Mouse (Mus musculus) ES-Bruce4 (cell line): Measurements from ENCODE around the gene Skida1.

Source experiments
- CTCF ChIP-seq: IDR thresholded peaks from one replicate; pipeline ENCODE4 v1.8.1; 2011; ENCODE audit warnings: low read depth, low read length
- POLR2A ChIP-seq: IDR thresholded peaks from one replicate; pipeline ENCODE4 v1.8.1; 2011; ENCODE audit warnings: low read length; ENCODE audit not compliant: insufficient read depth

- TF ChIP-seq CTCF (no peak), POLR2A (no peak)
Observed at GRCm38 (mm10) chr2:18016639-18017038, 32.2 kb downstream of the Skida1 start.
